Mouse (Mus musculus) left cerebral cortex, adult 18-20 months (tissue): ENCODE results near the gene Yeats2. TPM values are rescaled to one million over a fixed set of nuclear protein-coding genes. Genes with fewer than 3 reads are reported as not detected.

Experiments used
- DNase-seq, 2 experiments: peaks; one replicate each; pipeline ENCODE4 v3.0.0; 2021 to 2022; ENCODE audit warnings: low spot score in 2 of 2, mixed read lengths in 1 of 2
- total RNA-seq, 2 experiments: library from RNA; stranded (reverse); gene quantifications; 2 replicates each; pipeline ENCODE4 v1.2.3; 2021

Gene Yeats2
- total RNA-seq, 2 experiments from 2014 or later: 28.6 to 33.3 TPM

DNA sequence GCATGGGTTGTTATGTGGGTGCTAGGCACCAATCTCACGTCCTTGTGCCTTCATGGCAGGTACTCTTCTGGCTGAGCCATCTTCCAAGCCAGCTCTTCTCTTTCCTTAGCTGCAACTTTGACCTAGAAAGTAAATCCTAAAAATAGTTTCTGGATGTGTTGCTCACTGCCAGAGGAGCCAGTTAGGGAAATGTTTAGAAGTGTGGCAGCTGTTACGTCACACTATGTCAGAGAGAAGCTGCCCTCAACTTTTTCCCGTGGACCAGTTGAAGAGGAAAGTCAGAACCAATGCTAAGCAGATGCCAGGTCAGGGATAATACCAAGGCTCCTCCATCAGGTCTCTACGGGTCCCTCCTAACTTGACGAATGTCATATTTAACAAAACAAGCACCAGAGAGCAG is 138.5 kb downstream of the Yeats2 start:
- DNase-seq: no peak

DNA sequence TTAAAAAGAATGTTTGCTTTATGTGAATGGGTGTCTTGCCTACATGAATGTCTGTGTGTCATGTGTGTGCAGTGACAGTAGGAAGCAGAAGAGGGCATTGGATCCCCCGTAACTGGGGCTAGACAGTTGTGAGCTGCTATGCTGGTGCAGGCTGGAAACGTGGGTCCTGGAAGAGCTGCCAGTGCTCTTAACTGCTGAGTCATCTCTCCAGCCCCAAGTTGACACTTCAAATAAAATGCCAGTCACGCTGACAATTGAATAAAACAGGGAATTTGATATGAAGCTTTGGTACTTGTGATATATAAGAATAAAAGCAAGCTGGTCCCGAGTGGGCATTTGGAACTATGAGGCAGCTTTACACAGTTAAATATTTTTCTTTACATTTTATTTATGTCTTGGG is 139.4 kb downstream of the Yeats2 start:
- no peak for DNase-seq

Other genes with a start within 250 kb of the Yeats2 start
- under 1 TPM; 0.79 to 0.84 TPM for gene Klhl6, start 158.0 kb upstream of the Yeats2 start, total RNA-seq
- 10 to 100 TPM; 74.9 to 76.1 TPM for gene Klhl24, start 43.5 kb upstream of the Yeats2 start, total RNA-seq
- gene Map6d1, start 100.3 kb downstream of the Yeats2 start, total RNA-seq: 10 to 100 TPM; 34.4 to 39.4 TPM
- gene Parl, start 161.3 kb downstream of the Yeats2 start, total RNA-seq: 10 to 100 TPM; 47.9 to 53.6 TPM
- not detected for gene Cyp2ab1, start 184.3 kb downstream of the Yeats2 start, total RNA-seq